Mouse (Mus musculus) intestine, embryonic 14.5 days (tissue): ENCODE results near the gene Rgs16. TPM values are rescaled to one million over a fixed set of nuclear protein-coding genes. Genes with fewer than 3 reads are reported as not detected.

Source experiments
- ATAC-seq: fragments of 200-750 bp; cut with Nextera tagmentation; replicated peaks from 2 replicates; pipeline ENCODE4 v1.8.0; 2017; ENCODE audit warnings: low read depth, moderate number of reproducible peaks, moderate TSS enrichment, moderate library complexity; ENCODE audit not compliant: low FRiP score, low TSS enrichment
- DNase-seq: peaks from one replicate; pipeline ENCODE4 v3.0.0-alpha.2; 2018; ENCODE audit warnings: low spot score
- H3K27ac ChIP-seq: fragments of 300-500 bp; sonication (generic); 2 replicates; pipeline ENCODE4 v1.5.1; 2014; ENCODE audit warnings: low read depth, mild to moderate bottlenecking, control low read depth
- H3K27me3 ChIP-seq: fragments of 300-500 bp; sonication (generic); replicated peaks from 2 replicates; pipeline ENCODE4 v1.6.1; 2014; ENCODE audit warnings: low read length, control low read depth; ENCODE audit not compliant: control insufficient read depth, insufficient read depth
- H3K36me3 ChIP-seq: fragments of 300-500 bp; sonication (generic); 2 replicates; pipeline ENCODE4 v1.6.1; 2014; ENCODE audit warnings: low read length, control low read depth; ENCODE audit not compliant: control insufficient read depth, insufficient read depth
- H3K4me1 ChIP-seq: fragments of 300-500 bp; sonication (generic); replicated peaks from 2 replicates; pipeline ENCODE4 v1.6.1; 2014; ENCODE audit warnings: low read length, control low read depth, mixed read lengths; ENCODE audit not compliant: control insufficient read depth, insufficient read depth
- H3K4me2 ChIP-seq: fragments of 300-500 bp; sonication (generic); 2 replicates; pipeline ENCODE4 v1.6.1; 2014; ENCODE audit warnings: low read length
- H3K4me3 ChIP-seq: fragments of 300-500 bp; sonication (generic); 2 replicates; pipeline ENCODE4 v1.5.1; 2014; ENCODE audit warnings: low read depth, low read length, control low read depth, mixed read lengths
- H3K9ac ChIP-seq: fragments of 300-500 bp; sonication (generic); 2 replicates; pipeline ENCODE4 v1.6.1; 2014; ENCODE audit warnings: mild to moderate bottlenecking, low read length
- H3K9me3 ChIP-seq: fragments of 300-500 bp; sonication (generic); 2 replicates; pipeline ENCODE4 v1.6.1; 2016; ENCODE audit warnings: low read length, control low read depth; ENCODE audit not compliant: control insufficient read depth
- WGBS: fragments of 180-500 bp; shearing (Covaris S2); extraction: QIAGEN DNeasy Blood & Tissue Kit; methylation state at CpG from one replicate; pipeline ENCODE4 v1.1.7; 2014; 5-methylcytosine and 5-hydroxymethylcytosine counted together
- polyA plus RNA-seq: library from polyadenylated mRNA; unstranded; fragments of >200 nt; fragmentation: Nextera tagmentation; extraction: Ambion mirVana; gene quantifications from 2 replicates; pipeline ENCODE4 v1.2.1, GENCODE M21; 2014

Gene Rgs16
- 2.4 and 2.7 TPM in 2 replicates for polyA plus RNA-seq

DNA sequence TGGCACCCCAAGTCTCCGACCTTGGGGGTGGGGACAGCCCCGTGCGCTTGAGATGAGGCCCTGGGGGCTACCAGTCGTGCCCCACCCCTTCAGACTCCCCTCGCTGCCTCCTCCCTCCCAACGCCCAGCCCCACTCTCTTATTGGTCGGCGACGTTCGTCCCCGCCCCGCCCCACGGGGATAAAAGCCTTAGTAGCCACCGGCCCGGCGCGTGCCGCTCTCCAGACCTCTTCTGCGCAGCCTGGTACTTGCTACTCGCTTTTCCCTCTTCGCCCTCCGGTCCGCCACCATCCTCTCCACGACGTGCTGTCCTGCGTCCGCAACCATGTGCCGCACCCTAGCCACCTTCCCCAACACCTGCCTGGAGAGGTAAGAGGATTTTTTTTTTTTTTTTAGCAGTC lies at the start of gene Rgs16:
Rgs16 (plus strand) TSS at position 205 of the 400 bp plus-strand sequence.
- Histone ChIP-seq H3K4me1 (peaks cover 5% of the 10 kb centered on the region; the same call in 1 of the 2 replicates), H3K36me3 (no peaks in the 10 kb centered on the region), H3K9ac (0 out of 2 replicates have a peak within 1 kb of the TSS, but pooled peaks have one; percentile 30), H3K4me2 (peak within 1 kb of the TSS; percentile 68), H3K27ac (no peak within 1 kb of the TSS), H3K4me3 (peak within 1 kb of the TSS; percentile 40), H3K9me3 (no peaks in the 10 kb centered on the region), H3K27me3 (peaks cover 48% of the 10 kb centered on the region)
- WGBS: 2% methylated on average over 28 of the region's 28 CpGs
- ATAC-seq: peak; percentile 76
- peak; percentile 74 for DNase-seq

DNA sequence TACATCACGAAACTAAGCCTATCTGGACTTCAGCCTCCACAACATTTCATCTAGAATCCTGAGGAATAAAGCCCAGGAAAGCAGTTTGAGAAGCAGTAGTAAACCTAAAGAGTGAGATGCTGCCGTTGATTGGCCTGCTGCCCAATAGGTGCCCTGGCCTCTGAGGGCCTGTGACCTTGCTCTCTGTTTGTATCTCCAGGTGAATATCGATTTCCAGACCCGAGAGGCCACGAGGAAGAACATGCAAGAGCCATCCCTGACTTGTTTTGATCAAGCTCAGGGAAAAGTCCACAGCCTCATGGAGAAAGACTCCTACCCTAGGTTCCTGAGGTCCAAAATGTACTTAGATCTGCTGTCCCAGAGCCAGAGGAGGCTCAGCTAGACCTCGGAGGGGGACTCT lies 47.6 kb upstream of the Rgs16 start:
- 73% methylated on average over 6 of the region's 6 CpGs for WGBS

DNA sequence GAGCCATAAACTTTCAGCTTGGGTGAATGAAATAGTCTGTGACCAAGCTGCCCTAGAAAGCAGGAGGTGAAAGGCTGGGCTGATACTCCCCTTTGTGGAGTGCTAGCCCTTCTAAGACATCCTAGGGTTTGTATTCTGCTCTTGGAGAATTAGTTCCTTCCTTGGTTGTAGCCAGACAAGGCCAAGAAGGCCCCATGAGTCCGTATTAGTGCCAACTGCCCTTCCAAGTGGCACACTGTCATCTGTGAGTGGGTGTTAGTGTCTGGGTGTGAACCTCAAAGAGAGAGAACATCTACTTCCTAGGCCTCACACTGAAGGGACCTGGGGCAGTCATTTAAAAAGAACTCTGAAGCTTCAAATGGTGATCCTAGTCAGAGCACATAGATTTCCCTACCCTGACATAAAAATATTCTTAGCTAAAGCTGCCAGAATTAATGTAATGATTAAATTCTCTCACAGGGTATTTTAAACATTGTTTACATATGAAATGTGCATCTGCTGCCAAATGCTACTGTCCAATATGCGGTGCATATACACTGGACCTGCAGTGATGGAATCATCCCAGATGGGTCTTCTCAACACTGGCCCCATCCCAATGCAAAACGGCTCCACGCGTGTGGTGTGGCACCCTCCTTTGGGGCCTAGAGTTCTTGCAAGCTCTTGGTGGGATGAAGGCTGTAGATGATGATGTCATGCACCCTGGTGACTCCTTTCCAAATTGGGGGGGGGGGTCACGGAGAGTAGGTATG lies 45.6 kb upstream of the Rgs16 start:
- ATAC-seq (0 out of 2 replicates have a peak, but pooled peaks have one; percentile 62), DNase-seq (no peak)
- 65% methylated on average over 6 of the region's 6 CpGs for WGBS
- Histone ChIP-seq H3K4me3 (no peak overlapping the region), H3K9ac (no peak overlapping the region), H3K4me2 (no peak overlapping the region), H3K36me3 (no peaks in the 10 kb centered on the region), H3K27me3 (no peaks in the 10 kb centered on the region), H3K27ac (no peak overlapping the region), H3K9me3 (no peaks in the 10 kb centered on the region), H3K4me1 (no peaks in the 10 kb centered on the region)

More for the DNA sequence above, 47.6 kb upstream of the Rgs16 start:
- DNase-seq (no peak), ATAC-seq (no peak)
- no peak overlapping the region for H3K27ac ChIP-seq
- H3K4me1 ChIP-seq: no peaks in the 10 kb centered on the region
- H3K36me3 ChIP-seq: no peaks in the 10 kb centered on the region
- H3K4me3 ChIP-seq: no peak overlapping the region
- no peaks in the 10 kb centered on the region for H3K9me3 ChIP-seq
- no peak overlapping the region for H3K9ac ChIP-seq
- no peak overlapping the region for H3K4me2 ChIP-seq
- no peaks in the 10 kb centered on the region for H3K27me3 ChIP-seq

DNA sequence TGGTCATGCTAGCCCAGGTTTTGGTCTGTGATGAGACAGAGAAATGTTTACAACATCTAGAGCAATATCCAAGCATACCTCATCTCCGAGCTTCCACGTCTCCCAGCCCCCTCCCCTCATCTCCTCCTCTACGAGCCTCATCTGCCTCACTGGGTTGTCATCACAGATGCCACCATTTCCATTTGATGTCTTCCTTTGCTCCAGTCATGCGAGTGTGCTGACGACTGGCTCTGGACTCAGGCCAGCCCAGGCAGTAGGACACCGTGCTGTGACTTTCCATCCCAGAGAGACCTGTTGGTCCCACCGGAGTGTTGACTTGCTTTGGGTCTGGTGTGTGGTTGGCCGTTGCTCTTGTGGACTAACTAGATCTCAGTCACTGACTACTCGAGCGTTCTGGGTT lies 44.8 kb upstream of the Rgs16 start:
- Histone ChIP-seq H3K9me3 (no peaks in the 10 kb centered on the region), H3K36me3 (no peaks in the 10 kb centered on the region), H3K4me3 (no peak overlapping the region), H3K4me1 (no peaks in the 10 kb centered on the region), H3K27me3 (no peaks in the 10 kb centered on the region), H3K9ac (no peak overlapping the region), H3K4me2 (no peak overlapping the region), H3K27ac (no peak overlapping the region)
- ATAC-seq (no peak), DNase-seq (no peak)
- 90% methylated on average over 10 of the region's 10 CpGs for WGBS

DNA sequence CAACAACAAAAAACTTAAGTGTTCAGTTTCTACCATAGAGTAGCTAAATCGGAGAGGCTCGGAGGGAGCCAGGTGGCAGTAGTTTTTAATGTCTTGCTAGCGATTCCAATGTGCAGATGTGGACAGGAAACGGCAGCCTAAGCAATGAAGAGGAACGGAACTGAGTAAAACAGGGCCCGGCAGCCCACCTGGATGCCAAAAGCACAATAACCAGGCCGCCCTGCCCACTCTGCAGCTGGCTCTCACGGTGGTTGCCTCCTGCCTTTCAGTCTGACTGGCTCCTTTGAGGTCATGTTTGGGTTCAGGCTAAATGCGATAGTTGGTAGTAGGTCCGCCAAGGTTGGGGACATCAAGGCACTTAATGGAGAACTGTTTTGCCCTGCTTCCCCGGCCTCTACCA lies 44.1 kb upstream of the Rgs16 start:
- no peaks in the 10 kb centered on the region for H3K4me1 ChIP-seq
- 89% methylated on average over 11 of the region's 11 CpGs for WGBS
- H3K36me3 ChIP-seq: no peaks in the 10 kb centered on the region
- no peak overlapping the region for H3K4me3 ChIP-seq
- H3K9me3 ChIP-seq: no peaks in the 10 kb centered on the region
- no peak for ATAC-seq
- H3K27me3 ChIP-seq: no peaks in the 10 kb centered on the region
- H3K4me2 ChIP-seq: no peak overlapping the region
- H3K27ac ChIP-seq: no peak overlapping the region
- DNase-seq: no peak
- H3K9ac ChIP-seq: no peak overlapping the region

DNA sequence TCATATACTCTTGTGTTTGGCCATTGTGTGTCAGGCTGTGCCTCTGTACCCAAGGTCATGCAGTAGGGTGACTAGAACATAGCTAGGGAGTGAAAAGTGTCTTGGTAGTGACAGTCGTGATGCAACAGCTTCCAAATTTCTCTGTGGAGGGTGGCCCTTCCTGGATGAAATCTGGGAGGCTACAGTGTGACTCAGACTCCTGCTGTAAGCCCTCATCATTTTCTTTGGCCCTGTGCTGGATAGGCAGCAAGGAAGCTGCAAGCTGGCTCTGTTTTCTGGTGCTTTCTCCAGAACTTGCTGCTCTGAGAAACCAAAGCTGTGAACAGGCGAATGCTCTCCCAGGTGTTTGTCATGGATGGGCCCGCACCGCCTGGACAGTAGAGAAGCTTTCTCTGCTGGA lies 43.6 kb upstream of the Rgs16 start:
- 91% methylated on average over 4 of the region's 4 CpGs for WGBS
- H3K27ac ChIP-seq: no peak overlapping the region

DNA sequence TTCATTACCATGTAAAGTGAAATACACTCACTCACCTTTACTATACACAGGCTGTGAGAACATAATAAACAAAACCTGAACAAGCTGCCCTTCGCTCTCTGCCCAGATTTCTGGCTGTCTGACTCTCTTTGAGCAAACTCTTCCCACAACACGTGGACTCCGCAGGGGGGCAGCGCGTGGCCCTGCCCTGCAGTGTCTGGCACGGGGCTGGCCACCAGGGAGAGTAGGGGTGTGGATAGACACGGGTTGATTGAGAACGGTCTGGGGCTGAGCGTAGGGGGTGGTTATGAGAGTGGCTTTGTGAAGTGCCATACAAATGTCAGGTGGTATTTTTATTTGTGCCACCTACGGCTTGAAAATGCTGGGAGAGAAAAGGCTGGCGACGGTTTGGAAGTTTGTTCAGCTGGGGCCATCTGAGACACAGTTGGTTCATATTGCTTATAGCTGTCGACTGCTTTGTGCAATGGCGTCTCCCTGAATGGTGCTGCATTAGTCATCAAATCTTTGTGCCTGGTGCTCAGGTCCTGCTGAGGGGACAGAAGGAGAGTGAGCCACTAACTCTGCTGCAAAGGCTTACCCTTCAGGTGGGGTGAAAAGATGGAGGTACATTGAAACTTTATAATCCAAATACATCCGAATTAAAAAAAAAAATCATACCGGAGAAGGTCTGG lies 42.4 kb upstream of the Rgs16 start:
- Histone ChIP-seq H3K4me3 (no peak overlapping the region), H3K36me3 (no peaks in the 10 kb centered on the region), H3K4me2 (no peak overlapping the region), H3K27me3 (no peaks in the 10 kb centered on the region), H3K27ac (no peak overlapping the region), H3K4me1 (no peaks in the 10 kb centered on the region), H3K9ac (no peak overlapping the region), H3K9me3 (no peaks in the 10 kb centered on the region)
- 75% methylated on average over 16 of the region's 16 CpGs for WGBS
- ATAC-seq (no peak), DNase-seq (no peak)

More for the DNA sequence above, 43.6 kb upstream of the Rgs16 start:
- Histone ChIP-seq H3K4me3 (no peak overlapping the region), H3K9me3 (no peaks in the 10 kb centered on the region), H3K9ac (no peak overlapping the region), H3K36me3 (no peaks in the 10 kb centered on the region), H3K27me3 (no peaks in the 10 kb centered on the region), H3K4me1 (no peaks in the 10 kb centered on the region), H3K4me2 (no peak overlapping the region)
- no peak for ATAC-seq
- DNase-seq: no peak

DNA sequence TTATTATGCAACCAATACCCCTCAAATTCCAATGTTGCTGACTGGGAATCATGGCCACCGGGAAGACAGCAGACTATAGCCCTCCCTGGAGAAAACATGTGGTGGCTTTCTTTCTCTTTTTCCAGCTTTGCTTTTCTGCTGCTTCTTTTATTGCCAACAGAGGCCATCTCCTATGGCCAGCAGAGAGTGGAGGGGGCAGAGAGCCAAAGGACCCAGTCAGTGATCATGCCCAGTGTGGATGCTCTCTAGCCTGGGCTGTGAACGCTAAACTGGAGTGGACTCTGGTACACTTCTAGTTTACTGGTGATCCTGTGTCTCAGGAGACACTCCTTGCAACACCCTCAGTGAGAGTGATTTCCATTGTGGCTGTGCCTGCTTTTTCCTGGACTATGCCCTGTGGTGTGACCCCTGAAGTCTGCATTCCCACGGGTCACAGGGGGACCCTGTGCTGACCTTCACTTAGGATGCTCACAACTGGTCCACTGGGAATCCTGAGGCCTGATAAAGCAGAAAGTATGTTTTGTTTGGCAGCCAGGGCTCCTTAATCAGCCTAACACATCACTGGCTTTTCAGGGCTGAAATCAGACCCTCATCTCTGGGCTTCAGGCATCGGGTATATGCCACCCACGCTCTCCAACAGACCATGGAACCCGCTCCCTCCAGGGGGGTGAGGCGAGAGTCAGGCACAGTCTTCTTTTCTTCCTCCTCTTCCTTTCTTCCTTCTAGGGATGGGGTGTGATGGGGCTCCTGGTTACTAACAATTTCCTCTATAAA lies 41.7 kb upstream of the Rgs16 start:
- DNase-seq (no peak), ATAC-seq (no peak)
- 69% methylated on average over 7 of the region's 7 CpGs for WGBS

More for the DNA sequence above, 41.7 kb upstream of the Rgs16 start:
- no peak overlapping the region for H3K9ac ChIP-seq
- H3K4me3 ChIP-seq: no peak overlapping the region
- H3K4me1 ChIP-seq: no peaks in the 10 kb centered on the region; the same call in 1 of the 2 replicates
- H3K27ac ChIP-seq: no peak overlapping the region
- H3K27me3 ChIP-seq: no peaks in the 10 kb centered on the region
- no peaks in the 10 kb centered on the region for H3K9me3 ChIP-seq
- H3K4me2 ChIP-seq: no peak overlapping the region
- H3K36me3 ChIP-seq: no peaks in the 10 kb centered on the region
